Mouse (Mus musculus) cerebellum, postnatal 10 days (tissue): ENCODE results near the gene Whrn.

ENCODE experiments used
- DNase-seq, 2 experiments: peaks; one replicate each; pipeline ENCODE4 v3.0.0; 2021; ENCODE audit warnings: mixed read lengths in 2 of 2

The Whrn gene

DNA sequence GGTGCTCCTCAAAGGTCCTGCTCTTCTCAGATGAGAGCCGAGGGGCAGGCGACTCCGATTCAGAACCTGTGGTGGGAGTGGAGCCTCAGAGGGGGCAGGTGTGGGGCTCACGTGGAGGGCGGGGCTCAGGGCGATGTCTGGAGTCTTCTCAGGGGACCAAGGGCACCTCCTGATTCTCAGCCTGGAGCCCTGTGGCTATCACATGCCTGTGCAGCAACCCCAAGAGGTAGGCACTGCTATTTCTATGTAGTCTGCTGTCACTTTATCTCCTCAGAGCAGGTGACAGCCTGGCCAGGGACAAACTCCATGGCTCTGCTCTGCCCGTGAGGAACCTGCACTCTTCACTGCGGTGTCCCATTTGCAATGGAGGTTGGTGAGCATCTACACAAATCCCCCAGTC lies 122.4 kb downstream of the Whrn start:
- DNase-seq: no peak

DNA sequence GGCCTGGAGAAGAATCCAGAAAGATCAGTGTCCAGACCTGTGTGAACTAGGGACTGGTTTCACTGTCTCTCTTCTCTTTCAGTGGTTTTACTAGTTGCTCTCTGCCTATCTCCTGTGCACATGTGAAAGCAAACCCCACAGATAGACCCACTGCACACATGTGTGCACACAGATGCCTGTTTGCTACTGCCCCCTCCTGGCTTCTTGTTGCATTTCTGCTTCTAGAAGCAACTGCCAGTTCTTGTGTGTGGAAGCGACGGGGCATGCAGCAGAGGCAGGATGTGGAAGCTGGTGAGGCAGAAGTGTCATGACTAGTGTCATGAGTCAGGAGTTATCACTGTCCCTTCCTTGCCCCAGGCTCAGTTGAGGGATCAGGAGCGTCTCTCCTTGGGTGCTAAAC lies 123.9 kb downstream of the Whrn start:
- DNase-seq: peak in 1 of 2 experiments; percentile 51

- no peak for DNase-seq
Measured at GRCm38 (mm10) chr4:63370897-63371296, 124.9 kb downstream of the Whrn start.

DNA sequence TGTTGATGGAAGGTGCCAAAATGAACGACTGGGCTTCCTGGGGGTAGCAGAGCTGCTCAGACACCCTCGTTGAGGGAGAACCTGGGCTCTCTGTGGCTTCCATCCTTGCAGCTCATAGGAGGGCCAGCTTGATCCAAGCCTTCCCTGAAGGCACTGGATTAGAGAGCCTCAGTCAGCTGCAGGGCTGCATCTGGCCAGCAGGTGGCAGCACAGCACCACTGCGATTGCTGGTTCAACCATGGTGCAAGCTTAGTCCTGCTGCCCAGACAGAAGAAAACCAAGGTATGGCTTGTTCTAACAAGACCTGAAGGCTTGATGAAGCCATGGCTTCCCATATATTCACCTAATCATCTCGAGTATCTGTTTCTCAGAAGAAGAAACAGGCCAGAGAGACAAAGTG lies 127.2 kb downstream of the Whrn start:
- DNase-seq: peak; percentile 92 to 95
